Mouse (Mus musculus): ENCODE results near the gene Ispd.
"Not testable (repeated sequence)": the region's sequence is repeated elsewhere in the genome, so short reads cannot be mapped to it uniquely, and the experiment has no call there.

Ispd gene

DNA sequence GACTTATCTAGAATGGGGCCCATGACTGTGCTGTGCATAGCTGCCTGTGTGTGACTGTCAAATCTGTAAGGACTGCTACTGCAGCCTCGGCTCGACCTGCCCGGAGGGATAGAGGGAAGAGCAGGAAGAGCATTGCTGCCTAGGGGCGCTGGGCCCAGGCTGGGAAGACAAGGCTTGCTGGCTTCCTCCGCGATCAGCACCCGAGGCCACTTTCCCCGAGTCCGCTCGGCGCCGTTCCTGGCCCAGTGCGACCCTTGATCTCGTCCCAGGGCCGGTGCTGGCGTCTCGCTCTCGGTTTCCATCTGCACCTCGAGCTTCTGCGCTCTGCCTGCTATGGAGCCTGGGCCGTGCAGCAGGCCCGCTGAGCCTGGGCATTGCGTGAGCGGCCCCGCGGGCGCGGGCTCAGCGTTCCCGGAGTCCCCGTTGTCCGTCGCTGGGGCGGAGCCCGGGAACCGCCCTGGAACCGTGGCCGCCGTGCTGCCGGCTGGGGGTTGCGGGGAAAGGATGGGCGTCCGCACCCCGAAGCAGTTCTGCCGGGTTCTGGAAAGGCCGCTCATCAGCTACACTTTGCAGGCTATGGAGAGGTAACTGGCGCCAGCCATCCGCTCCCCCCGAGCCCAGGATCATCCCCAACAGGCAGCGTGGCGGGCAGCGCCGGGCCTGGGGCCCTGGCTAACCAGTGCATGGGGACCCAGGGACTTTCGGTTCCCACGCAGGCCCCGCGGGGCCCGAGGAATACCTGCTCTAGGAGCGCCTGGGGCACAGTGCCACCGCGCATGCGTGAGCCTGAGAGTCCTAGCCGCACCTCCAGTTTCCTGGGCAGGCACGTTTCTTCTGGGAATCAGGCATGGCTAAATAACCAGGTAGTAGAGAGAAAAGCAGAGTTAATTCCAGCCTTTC, at the start of gene Ispd, which contains the start of gene D630036H23Rik:
Gene Ispd, plus strand, starts transcription at position 10 of the 900 bp plus-strand sequence.
Gene D630036H23Rik, minus strand, starts transcription at position 741 of the 900 bp plus-strand sequence.
- DNase-seq (ENCODE audit: low read depth): peak; percentile 38

DNA sequence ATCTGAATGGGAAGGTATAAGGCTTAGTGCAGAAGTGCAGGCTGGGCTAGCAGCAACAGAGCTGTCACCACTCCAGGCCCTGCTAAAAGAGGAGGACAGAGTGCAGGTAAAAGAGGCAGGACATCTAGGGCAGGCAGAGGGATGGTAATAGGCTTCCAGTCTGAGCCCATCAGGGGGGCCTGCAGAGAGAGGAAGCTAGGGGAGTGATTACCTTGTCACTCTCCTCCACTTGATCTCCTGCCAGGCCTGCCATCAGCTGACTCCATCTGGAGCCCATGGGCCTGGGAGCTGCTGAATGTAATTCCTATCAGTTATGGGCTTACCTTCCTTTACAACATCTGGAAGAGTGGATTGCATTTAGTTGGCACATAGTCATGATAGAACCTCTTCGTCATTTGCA, 48.6 kb upstream of the Ispd start:
- no peak for DNase-seq (ENCODE audit: low read depth)

DNA sequence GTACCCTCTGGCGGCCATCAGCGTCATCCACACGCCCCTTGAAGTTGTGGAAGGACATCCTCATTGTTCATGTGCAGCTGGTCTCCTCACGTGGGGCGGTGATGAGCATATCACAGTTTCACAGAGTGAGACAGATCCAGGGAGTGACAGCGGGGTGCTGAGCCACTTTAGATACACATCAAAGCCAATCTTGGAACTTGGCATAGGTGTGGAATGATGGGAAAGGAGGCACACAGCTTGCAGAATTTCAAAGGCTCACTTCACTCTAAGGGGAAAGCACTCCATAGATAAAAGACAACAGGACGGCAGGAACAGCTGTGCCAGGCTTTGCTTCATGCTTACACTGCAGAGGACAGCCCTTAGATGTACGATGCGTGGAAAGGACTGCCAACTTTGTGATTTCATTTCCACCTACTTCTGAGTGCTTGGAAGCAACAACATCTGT, 47.4 kb upstream of the Ispd start:
- no peak for DNase-seq (ENCODE audit: low read depth)

GRCm38 (mm10) chr12:36344131-36344530, 37.1 kb upstream of the Ispd start:
- peak; percentile 13 for DNase-seq (ENCODE audit: low read depth)

GRCm38 (mm10) chr12:36360064-36360463, 21.2 kb upstream of the Ispd start:
- no peak for DNase-seq (ENCODE audit: low read depth)

DNA sequence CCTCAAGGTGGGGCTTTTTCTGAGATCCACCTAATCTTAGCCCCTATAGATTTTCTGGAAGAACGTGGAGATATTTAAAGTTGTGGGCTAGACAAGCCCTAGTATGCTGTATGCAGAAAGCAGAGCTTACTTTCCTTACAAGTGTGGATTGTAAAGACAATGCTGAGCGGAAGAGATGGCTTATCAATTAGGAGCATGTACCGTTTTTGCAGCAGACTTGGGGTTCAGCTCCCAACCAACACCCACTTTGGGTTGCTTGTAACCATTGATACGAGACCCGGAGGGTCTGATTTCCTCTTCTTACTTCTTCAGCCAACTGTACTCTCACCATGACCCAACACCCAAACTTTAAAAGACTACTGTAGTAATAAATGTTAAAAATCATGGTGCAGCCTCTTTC, 20.6 kb upstream of the Ispd start:
- no peak for DNase-seq (ENCODE audit: low read depth)

GRCm38 (mm10) chr12:36364013-36364412, 17.2 kb upstream of the Ispd start:
- no peak for DNase-seq (ENCODE audit: low read depth)

DNA sequence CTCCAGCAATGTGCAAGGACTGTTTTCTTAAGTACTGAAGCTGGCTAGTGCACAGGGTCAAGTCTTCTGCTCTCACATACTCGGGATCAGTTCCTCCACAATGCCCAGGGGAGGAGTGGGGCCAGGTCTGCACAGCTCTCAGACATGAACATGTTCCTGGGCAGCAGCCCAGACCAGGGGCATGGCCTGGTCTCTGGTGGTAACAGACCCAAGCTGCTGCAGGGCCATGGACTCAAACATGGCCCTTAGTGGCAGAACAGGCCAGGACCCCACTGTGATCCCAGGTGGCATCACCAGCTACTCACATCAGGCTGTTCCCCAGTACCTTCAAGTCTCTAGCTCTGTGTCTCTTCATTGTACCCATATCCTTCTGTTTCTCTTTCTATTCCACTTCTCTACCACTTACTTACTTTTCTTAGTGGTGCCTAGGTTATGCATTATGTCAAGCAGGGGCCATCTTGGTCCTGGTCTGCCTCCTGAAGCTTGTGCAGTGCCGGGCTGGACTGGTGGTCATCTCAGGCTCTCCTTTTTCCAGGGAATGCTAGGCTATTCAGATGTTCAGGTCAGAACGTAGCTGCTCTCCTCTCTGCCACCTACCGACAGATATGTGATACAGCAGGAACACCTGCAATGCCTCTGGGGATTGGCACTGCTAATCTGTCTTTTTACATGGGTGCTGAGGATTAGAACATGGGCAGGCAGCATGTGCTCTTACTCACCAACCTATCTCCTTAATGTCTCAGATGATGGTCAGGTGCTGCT, 7.8 kb upstream of the Ispd start:
- no peak for DNase-seq (ENCODE audit: low read depth)

DNA sequence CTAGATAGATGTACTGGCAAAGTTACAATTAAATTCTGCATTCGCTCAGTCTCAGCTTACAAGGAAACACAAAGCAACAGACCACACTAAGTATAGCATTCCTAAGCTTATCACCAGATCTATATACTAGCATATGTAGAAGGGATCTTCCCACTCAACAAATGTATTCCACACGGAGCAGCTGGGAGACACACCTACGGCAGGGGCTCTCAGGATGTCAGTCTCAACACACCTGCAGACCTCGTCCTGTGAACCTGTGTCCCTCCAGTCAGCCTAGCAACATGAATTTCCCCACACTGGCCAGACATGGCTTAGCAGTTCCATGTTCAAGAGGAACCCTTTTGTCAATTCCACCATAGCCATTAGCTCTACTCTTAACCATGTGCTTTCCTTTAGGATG, 4.9 kb upstream of the Ispd start:
- not testable (repeated sequence) for DNase-seq (ENCODE audit: low read depth)

DNA sequence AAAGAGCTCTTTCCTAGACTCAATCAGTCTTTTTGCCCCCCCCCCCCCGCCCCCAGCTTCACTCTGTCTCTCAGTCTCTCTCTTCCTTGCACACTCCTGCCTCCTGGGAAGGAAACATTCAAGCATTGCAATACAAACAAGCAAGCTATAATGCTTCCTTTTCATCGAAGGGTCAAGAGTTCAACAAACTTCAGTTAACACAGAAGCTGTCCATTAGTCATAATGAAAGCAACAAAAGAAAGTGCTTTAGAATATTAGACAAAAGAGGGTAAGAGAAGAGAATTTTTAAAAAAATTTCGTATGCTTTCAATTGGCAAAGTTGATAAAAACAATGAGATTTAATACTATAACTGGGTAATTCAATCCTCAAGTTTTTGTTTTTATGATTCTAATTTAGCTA, 996 bp upstream of the Ispd start:
- DNase-seq (ENCODE audit: low read depth): no peak

GRCm38 (mm10) chr12:36380806-36381205, 444 bp upstream of the Ispd start:
- DNase-seq (ENCODE audit: low read depth): no peak

DNA sequence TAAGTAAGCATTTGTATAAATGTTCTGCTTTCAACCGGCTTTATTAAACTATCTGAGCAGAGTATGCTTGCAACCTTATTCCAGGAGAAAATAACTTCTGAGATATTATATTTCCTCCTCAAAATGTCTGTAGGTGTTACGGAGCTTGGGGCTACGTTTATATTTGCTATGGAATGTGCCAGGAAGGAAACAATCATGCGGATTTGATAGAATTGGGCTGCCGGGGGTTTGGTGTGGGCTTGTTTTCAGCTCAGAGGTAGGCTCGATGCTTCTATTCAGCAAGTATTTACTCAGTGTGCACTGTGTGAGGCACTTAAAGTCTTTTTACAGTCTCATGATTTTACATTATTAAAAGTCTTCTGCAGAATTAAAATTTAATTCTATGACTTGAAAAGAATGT, 4.1 kb downstream of the Ispd start:
- DNase-seq (ENCODE audit: low read depth): no peak

DNA sequence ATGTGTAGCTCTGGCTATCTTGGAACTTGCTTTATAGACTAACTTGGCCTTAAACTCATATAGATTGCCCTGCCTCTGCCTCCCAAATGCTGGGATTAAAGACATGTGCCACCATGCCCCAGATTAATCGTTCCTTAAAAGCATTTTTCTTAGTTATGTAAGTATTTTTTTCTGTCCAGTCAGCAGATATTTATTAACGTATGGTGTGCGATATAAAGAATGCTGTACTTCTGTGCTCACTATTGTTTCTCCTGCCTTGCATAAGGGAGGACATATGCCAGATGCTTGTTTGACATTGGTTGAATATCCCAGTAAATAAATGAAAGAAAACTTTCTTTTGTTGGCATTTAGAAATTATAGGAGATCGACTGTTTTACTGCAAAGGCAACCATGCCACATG, 5.7 kb downstream of the Ispd start:
- DNase-seq (ENCODE audit: low read depth): no peak

DNA sequence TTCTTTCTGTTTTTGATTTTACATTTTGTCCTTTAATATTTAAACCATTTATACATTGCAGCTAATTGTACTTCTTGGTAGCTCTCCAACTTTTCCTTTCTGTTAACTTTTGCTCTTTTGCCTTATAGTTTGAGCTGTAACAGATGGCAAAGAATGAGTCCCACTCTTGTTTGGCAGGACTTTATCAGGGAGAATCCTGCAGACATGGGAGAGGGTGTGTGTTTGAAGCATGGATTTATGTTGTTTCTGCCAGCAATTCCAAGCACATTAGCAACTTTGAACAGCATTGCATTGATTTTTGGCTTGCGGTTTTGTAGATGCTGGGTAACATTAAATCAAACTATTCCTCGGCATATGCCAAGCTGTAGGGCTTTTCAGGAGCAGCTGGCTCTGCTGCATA, 13.9 kb downstream of the Ispd start:
- DNase-seq (ENCODE audit: low read depth): no peak

GRCm38 (mm10) chr12:36423677-36424076, 42.4 kb downstream of the Ispd start:
- DNase-seq (ENCODE audit: low read depth): peak; percentile 22

GRCm38 (mm10) chr12:36425258-36425657, 44.0 kb downstream of the Ispd start:
- DNase-seq (ENCODE audit: low read depth): no peak

DNA sequence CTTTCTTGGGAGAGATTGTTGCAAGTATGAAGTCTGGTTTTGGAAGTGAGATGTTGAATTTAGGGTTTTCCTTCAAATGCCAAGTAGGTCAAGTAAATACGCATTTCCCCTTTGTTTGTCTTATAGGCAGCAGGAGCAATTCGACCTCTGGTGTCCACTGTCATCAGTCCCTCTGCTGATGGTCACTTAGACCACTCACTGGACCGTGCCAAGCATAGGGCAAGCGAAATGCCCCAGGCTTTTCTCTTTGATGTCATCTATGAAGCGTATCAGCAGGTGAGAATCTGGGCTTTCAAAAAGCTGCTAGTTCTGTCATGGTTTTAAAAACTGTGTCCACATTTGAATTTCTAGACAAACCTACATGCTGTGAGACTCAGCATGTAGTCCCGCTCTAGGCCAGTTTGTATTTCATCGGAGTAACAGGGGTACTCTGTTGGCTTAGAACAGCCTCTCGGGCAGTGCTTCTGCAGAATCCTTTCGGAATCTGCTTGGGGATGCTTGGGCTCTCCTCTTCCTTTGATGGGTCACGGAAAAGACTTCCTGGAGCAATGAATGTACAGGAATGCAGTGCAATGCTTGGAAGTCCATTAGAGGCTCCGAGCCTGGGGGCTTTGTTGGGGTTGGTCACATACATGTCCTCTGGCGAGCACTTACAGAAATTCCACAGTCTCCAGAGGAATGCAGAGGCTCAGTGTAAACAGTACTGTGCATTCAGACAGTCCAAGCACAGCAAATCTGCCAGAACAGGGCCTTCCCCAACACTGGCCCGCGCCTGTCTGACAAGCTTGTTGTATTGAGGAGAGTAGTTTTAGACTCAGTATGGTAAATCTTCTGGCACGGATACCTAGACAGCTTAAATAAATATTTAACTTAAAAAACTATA, 45.2 kb downstream of the Ispd start:
- DNase-seq (ENCODE audit: low read depth): no peak

DNA sequence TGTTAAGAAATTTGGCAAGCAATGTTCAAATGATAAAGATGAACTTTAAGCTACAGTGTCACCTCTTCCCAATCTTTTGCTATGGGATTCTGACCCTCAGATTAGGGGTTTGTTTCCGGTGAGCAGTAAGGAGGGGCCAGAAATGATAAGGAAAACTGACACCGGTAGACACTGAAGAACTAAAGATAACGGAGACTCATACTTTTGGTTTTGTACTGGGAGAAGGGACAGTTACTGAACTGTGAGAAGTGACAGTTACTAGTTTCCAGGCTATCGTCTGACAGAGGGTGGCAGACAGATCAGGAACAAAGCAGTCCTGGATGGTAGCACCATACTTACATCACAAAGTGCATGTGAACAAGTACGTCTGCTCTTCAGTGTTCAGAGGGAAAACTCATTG, 55.7 kb downstream of the Ispd start:
- no peak for DNase-seq (ENCODE audit: low read depth)

DNA sequence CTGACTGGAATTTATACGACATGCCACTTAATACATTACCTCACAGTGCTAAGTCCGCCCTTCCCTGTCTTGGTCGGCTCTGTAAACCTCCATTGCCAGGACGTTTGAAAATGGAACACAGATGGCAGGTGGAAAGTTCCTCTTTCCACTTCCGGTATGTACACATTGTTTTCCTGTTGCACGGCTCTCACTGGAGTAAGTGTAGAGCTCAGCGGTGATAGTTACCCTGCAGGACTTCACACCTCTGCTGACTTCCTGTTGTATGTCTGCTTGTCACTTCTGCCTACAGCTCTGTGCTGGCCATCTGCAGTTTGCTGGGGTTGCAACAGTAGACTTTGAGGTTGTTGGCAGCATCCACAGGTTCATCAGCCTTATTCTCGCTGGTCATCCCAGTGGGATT, 58.1 kb downstream of the Ispd start:
- DNase-seq (ENCODE audit: low read depth): no peak

- DNase-seq (ENCODE audit: low read depth): no peak
Measured at GRCm38 (mm10) chr12:36456002-36456401, 74.8 kb downstream of the Ispd start.

- DNase-seq (ENCODE audit: low read depth): no peak
Measured at GRCm38 (mm10) chr12:36457726-36458125, 76.5 kb downstream of the Ispd start.
